Mouse (Mus musculus) left cerebral cortex, adult 9 months (tissue): ENCODE results near the gene Olfr111.
"Not testable (repeated sequence)": the region's sequence is repeated elsewhere in the genome, so short reads cannot be mapped to it uniquely, and the experiment has no call there.

Source experiments
- DNase-seq, 2 experiments: peaks; one replicate each; pipeline ENCODE4 v3.0.0; 2022; ENCODE audit warnings: low spot score in 2 of 2

Gene Olfr111

DNA sequence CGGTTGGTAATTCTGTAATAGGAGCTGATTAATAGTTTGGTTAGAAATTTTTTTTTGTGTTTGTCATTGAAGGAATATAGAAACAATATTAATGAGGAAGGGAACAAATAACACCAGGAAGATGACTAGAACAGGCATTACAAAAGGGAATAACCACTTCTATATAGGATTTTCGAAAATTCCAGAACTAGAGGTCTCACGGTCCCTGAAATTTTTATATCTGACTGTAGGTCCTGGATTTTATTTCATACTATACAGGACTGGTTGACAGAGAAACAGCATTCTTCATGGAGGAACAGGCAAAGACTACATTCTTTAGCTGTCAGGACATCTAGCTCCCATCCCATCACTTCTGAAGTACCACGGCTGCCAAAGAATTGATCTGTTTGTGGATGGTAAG lies at the start of gene Olfr111:
TSS of gene Olfr111 (plus strand) at position 301 of the 400 bp plus-strand sequence.
- no peak for DNase-seq

DNA sequence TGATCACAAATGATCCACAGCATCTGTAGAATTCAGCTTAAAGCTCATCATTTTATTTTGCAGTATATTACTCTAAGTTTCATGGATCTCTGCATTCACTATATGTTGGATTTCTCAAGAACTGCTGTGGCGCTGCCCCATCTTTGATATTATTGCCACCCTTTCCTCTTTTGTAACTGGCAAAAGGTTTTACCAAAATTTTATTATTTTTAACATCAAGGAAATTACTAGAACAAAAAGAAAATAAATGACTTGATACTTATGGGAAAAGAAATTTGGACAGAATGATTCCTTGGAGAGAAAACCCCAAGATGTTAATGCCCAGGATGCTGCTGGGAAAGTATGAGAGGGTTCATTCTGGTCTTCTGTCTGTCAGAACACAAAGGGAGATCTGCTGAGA lies 49.2 kb upstream of the Olfr111 start, which contains the start of gene Olfr109:
TSS of gene Olfr109 (plus strand) at position 301 of the 400 bp plus-strand sequence.
- DNase-seq: no peak

DNA sequence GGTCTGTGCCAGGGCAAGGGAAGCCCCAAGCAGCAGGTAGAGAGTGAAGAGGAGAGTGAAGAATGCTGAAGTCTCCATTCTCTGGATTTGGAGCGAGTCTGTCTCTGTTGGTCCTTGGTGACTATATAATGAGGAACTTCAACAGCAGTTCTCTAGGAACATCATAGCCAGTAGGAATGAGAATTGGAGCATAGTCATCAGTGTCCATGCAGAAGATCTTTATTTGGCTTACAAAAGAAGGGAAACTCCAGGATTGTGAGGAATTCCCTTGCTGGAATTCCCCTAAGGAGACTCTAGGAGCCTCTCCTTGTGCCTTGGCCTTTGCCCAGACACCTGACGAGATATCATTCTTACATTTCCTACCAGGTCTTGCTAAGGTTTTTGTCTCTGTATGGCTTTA lies 24.4 kb upstream of the Olfr111 start, which contains the start of gene H2-M2:
TSS of gene H2-M2 (minus strand) at position 101 of the 400 bp plus-strand sequence.
- no peak for DNase-seq

DNA sequence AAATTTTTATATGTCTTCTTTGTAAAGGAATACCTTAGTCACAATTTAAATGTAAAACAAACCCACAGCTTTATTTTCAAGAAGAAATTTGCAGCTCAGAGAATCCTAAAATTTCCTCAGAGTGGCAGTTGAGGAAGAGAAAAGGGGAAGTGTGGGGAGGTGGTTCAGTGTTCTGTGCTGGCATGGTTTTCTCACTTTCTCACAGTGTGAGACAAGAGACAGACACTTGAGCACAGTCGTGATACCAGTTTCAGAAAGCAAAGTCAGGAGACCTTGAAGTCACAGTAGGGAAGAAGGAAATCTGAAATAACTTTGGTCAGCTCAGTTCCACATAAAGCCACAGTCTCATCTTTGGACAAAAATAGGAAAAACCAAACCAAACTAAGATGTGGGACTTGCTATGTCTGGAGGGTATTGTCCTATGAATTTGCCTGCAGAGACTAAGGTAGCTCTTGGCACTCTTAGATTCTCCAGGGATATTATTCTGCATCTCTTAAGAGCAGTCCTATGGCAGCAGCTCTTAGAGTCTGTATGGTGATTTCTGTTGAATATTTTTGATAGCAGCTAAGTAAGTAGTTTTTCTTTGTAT lies 15.8 kb upstream of the Olfr111 start, which contains the start of gene Olfr110:
TSS of gene Olfr110 (plus strand) at position 539 of the 589 bp plus-strand sequence.
- peak; percentile 7 to 33 for DNase-seq

DNA sequence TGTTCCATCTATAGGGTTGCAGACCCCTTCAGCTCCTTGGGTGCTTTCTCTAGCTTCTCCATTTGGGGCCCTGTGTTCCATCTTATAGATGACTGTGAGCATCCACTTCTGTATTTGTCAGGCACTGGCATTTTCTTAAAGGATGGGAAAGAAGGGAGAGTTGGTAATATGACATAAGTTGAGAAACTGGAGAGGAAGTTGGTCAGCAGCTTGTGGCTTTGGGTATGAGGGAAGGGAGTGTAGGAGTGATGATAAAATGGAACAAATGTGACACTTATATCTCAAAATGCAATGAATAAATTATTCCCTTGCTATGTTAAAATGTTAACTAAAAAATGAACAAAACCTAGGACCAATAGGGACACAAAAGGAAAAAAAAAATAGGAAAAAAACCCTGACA lies 16.8 kb downstream of the Olfr111 start:
- DNase-seq: not testable (repeated sequence)

DNA sequence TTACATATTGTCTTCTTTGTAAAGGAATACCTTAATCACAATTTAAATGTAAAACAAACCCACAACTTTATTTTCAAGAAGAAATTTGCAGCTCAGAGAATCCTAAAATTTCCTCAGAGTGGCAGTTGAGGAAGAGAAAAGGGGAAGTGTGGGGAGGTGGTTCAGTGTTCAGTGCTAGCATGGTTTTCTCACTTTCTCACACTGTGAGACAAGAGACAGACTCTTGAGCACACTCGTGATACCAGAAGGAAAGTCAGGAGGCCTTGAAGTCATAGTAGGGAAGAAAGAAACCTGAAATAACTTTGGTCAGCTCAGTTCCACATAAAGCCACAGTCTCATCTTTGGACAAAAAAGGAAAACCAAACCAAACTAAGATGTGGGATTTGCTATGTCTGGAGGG lies 17.6 kb downstream of the Olfr111 start:
- peak; percentile 3 for DNase-seq

DNA sequence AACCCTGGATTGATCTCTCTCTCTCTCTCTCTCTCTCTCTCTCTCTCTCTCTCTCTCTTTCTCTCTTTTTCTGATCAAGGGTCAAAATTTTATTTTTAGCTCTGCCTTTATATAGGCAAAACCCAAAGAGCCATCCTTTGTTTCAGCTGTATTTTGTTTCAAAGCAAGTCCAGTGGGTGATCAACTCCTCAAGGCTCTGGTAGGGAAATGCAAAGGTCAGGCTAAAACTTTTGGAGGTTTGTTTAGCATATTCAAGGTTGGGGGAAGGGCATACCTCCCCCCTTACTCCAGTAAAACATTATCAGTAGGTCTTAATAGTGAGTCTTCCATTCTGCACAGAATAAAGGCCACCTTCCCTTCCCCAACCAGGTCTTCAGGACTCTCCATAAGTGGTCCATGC lies 27.3 kb downstream of the Olfr111 start:
- DNase-seq: no peak

DNA sequence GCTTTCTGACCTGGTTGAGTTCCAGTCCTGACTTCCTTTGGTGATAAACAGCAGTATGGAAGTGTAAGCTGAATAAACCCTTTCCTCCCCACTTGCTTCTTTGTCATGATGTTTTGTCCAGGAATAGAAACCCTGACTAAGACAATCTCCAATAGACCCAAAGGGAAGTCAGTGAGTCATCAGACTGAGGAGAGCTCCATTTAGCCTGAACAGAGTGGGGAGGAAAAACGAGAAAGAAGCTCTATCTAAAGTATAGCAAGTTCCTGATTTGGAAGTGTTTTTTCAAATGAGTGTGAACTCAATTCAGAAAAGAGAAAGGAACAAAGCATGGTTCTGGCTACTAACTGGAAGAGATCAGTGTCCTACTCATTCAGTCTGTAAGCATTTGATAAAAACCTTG lies 30.6 kb downstream of the Olfr111 start:
- peak; percentile 3 to 6 for DNase-seq

DNA sequence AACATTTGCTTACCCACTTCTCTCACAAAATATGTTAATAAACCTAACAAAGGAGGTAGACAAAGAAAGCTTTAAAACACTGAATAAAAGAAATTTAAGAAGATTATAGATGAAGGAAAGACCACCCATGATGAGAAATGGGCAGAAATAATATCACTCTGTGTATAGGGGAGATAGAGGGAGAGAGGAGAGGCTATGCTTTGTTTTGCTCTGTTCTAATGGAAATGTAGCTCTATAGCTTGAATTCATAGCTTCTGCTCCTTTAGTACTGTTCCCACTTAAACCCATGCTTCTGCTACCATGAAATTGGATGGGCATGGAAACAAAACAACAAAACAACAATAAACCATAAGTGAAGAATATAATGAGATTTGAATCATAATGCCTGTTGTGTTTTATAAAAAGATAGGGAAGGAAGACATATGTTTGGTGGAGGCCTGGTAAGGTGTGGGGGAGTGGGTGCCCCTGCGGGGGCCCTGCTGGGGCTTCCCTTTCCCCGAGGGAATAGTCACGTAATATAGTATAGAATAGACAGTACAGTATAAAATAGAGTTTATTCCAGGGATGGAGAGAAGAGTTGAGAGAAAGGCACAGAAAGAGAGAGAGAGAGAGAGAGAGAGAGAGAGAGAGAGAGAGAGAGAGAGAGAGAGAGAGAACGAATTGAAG lies 33.8 kb downstream of the Olfr111 start:
- DNase-seq: no peak

DNA sequence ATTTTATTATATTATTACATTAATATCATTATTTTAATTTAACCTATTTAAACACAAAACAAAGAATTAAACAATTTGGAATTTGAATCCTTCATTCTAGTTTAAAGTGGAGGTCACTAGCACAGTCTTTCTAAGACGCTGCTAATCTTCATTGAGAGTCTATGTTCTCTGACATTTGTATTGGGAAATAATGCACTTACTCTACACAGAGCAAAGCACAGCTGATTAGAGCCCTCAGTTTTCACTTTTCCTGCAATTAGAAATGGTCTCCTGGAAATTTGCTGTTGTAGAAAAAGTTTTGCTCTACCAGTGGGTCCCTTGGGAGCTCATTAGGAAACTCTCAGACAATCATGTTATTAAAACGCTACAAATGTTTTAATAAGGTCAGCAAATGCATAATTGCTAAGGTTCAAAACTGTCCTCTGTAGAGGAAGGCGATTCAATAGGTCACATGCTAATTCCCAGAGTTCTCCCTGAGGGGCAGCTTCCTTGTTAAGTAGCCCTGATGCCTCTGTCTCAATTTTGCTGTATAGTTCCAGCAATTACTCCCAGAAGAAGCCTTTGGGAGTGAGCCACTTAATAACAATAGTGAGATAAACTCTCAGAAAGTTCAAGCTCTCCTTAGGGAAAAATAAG lies 36.1 kb downstream of the Olfr111 start:
- DNase-seq: no peak

DNA sequence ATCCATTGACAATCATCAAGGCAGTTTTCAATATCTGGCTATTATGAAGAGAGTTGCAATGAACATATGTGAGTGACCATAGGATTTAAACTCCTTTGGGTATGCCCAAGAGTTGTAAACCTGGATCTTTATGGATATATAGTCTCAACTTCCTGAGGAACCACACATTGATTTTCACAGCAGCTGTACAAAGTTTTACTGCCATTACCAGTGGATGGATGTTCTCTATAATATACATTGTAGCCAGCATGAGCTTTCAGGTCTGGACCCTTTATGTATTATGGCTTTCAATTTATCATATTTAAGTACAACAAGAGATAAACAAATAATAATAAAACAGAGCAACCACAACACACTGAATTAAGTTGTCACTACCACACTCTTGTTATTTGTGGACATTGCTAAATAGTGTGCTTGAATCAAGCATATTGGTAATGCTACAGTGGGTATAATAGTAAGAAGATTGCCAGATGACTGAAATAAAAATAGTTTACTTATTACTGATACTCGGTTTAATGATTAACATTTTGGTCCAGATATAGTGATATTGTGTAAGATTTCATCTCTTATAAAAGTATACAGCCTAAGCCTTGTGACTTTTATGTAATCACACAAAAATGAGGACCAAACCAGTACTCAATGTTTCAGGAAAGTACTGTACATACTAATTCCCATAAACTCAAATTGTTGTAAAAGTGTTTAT lies 51.2 kb downstream of the Olfr111 start:
- DNase-seq: no peak

DNA sequence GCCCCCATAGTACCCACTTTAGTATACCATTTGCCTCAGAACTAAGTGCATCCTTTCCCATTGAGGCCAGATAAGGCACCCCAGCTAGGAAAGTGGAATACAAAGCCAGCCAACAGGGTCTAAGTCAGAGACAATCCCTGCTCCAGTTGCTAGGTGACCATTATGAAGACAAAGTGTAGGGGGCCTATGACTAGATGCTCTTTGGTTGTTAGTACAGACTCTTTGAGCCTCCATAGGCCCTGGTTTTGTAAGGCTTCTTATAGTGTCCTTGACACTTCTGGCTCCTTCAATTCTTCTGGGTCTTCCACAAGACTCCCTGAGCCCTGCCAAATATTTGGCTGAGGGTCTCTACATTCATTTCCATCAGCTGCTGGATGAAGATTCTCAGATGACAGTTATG lies 61.5 kb downstream of the Olfr111 start, which contains the start of gene Olfr112:
TSS of gene Olfr112 (minus strand) at position 101 of the 400 bp plus-strand sequence.
- no peak for DNase-seq

DNA sequence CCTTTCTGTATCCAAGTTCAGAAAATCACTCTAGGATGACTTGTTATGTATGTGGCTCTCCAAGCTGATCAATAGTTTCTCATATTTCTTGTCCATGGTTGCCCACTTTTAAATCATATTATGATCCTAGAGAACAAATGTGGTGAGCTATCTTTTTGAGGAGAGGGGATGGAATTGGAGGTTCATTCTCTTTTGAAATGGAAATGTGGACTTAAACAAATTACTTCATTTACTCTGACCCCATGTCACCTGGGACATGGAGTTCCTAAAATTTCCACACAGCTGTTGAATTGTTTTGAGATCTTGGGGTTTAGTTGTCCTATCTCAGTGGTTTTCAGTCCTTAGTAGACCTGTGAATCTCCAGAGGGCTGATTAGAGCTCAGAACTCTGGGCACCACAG lies 69.7 kb downstream of the Olfr111 start, which contains the start of gene Olfr113:
TSS of gene Olfr113 (minus strand) at position 101 of the 400 bp plus-strand sequence.
- DNase-seq: no peak
